Mouse (Mus musculus) spleen, adult 2 months (tissue): ENCODE data around the gene Tmem53.

Experiments
- CTCF ChIP-seq: fragments of 200-500 bp; IDR thresholded peaks from 2 replicates; pipeline ENCODE4 v1.5.1; 2011; ENCODE audit warnings: mild to moderate bottlenecking, inconsistent platforms; ENCODE audit not compliant: insufficient read depth, insufficient read length, insufficient replicate concordance; ENCODE audit errors: extremely low read depth
- POLR2A ChIP-seq: fragments of 200-500 bp; IDR thresholded peaks from 2 replicates; pipeline ENCODE4 v1.6.1; 2011; ENCODE audit warnings: low read depth, low read length, inconsistent platforms

GRCm38 (mm10) chr4:117288277-117288926, 36.7 kb downstream of the Tmem53 start:
- TF ChIP-seq CTCF (no peak), POLR2A (no peak)
